Mouse (Mus musculus): ENCODE results near the gene Hoxa6.

- no peak for TF ChIP-seq CTCF (IDR thresholded peaks at IDR 0.05 in 2 of 3, conservative IDR thresholded peaks at IDR 0.05 in 1 of 3; ENCODE audit: control insufficient read depth in 1 of 3, insufficient read depth in 1 of 3, low read depth in 2 of 3, low read length in 3 of 3, poor library complexity in 1 of 3, severe bottlenecking in 1 of 3)
- TF ChIP-seq ELF1 (IDR thresholded peaks at IDR 0.05; ENCODE audit: low read depth, low read length) = no peak
- TF ChIP-seq MAX (IDR thresholded peaks at IDR 0.05; ENCODE audit: low read length) = no peak
- TF ChIP-seq MAFK (IDR thresholded peaks at IDR 0.05; ENCODE audit: borderline replicate concordance, low read depth, low read length) = no peak
- no peak for TF ChIP-seq JUND (IDR thresholded peaks at IDR 0.05; ENCODE audit: low read depth, low read length)
Measured at GRCm38 (mm10) chr6:52171331-52171730, 37.2 kb downstream of the Hoxa6 start.

All from MEL (cell line).